Mouse (Mus musculus): Measurements from ENCODE around the gene Slc39a2.
"Not testable (repeated sequence)": the region's sequence is repeated elsewhere in the genome, so short reads cannot be mapped to it uniquely, and the experiment has no call there.

Slc39a2 gene

DNA sequence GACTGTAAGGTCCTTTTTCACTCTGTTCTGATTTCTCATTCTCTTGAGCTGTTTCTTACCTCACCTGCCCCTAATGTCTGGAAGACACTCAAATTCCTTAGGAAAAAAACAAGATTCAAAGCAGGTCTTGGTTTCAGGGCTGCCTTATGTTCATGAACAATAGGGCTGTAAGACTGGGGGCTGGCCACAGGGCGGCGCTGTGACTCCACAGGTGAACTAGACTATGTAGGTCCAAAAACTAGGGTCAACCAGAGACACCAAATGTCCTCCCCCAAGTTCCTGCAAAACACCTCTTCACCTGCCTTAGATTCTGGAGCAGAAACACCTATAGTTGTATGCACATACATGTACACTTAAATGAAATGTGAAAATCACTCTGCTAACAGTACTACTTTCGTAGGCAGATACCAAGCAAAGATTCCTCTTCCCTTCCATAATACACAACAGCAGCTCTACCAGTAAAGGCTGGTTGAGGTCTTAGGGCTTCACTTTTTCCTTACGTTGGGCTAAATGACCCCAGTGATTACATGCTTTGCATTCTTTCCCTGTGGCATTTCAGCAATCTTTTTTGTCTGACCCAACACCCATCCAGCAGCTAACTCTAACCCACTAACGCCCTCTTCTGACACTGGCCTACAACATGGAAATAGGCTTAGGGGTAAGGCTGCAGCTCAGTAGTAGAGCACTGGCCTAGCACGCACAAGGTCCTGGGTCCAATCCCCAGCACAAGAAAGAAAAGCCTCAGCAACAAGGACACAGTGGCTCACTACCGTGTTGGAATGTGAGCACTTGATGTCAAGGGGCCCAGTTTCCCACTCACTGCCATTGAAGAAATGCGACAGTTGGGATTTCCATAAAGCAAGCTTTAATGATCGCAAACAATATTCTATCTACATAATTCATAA, 10.4 kb downstream of the Slc39a2 start:
- peak; percentile 73 for DNase-seq

DNA sequence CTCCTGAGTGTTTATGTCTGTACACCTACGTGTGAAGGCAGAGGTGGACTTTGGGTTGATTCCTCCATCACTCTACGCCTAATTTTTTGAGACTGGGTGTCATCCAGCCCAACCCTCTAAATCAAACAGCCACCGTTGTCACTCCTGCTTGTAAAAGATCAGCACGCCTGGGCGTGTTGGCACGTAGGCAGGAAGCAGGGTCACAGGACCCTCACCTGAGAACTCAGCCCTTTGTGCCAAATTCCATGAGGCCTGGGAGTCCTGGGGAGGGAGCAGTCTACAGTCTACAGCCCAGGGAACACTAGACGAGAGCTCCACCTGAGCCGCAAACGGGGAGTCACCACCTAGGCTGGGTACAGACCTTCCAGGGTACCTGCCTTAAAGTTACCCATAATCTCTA, 11.1 kb downstream of the Slc39a2 start:
- no peak for DNase-seq

DNA sequence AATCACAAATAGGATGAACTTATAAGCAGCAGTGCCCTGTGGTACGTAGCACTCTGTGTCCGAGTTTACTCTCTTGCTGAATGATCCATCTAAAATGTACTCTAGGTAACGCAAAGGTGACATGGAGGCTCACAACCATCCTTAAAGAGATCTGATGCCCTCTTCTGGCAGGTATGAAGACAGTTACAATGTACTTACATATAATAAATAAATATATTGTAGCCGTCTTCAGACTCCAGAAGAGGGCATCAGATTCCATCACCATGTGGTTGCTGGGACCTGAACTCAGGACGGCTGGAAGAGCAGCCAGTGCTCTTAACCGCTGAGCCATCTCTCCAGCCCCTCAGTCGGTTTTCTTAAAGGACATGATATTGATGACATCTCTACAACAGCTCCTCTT, 12.0 kb downstream of the Slc39a2 start:
- DNase-seq, result no peak

DNA sequence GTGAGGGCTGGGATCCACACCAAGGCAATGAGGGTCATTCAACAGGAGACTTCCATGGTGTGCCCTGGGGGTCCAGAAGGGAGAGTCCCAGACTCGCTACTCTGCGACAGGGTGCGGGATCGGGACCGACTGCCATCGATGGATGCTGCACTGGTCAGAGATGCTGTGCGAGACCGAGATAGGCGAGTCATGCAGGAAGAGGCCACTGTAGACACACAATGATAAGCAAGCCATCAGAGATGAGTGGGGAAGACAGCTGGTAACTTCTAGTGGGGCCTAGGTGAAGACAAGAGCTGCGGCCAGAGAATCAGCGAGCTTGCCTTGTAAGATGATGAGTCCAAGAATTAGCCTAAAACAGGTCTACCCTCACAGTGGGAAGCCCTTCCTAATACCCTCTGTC, 13.4 kb downstream of the Slc39a2 start:
- no peak for DNase-seq

DNA sequence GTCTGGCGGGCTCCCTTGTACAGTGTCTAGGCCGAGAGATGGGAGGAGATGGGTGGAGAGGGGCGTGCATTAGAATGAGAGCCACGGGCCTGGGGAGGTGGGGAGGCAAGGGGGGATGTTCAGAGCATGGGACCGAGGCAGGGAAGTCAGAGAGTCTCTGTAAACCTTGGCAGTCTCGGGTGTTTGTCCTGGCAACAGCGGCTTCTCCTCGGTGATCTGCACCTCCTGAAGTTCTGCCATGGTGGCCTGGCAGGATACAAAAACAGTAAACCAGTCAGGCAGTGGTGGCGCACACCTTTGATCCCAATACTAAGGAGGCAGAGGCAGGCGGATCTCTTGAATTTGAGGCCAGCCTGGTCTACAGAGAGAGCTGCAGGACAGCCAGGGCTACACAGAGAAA, 18.6 kb downstream of the Slc39a2 start:
- no peak for DNase-seq

DNA sequence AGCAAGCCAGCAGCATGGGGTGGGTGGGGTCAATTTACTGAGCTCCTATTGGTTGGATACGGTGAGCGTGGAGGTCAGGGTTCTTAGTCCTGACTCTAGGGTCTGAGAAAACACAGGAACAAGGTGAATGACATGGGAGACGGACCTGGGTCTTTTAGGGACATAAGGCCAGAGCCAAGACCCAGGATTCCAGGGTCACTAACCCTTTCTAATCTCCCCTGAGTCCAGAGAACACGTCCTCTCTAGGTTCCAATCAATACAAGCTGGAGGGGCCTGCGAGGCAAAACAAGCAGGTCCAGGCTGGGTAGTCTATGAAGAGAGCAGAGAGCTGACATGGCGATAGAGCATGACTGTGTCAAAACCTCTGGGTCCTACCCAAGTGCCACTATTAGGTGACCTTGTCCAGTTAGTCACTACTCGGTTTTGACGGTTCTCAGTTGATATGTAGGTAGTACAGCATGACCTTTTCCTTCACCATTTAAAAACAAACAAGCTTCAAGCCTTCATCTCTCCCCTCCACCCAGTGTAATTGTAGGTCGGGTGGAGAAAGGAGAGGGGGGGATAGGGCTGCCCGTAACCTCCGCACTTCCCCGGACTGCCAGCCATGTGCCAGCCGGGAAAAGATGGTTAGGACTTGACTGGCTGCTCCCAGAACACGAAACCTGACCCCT, 19.8 kb downstream of the Slc39a2 start:
- DNase-seq, result peak; percentile 24

DNA sequence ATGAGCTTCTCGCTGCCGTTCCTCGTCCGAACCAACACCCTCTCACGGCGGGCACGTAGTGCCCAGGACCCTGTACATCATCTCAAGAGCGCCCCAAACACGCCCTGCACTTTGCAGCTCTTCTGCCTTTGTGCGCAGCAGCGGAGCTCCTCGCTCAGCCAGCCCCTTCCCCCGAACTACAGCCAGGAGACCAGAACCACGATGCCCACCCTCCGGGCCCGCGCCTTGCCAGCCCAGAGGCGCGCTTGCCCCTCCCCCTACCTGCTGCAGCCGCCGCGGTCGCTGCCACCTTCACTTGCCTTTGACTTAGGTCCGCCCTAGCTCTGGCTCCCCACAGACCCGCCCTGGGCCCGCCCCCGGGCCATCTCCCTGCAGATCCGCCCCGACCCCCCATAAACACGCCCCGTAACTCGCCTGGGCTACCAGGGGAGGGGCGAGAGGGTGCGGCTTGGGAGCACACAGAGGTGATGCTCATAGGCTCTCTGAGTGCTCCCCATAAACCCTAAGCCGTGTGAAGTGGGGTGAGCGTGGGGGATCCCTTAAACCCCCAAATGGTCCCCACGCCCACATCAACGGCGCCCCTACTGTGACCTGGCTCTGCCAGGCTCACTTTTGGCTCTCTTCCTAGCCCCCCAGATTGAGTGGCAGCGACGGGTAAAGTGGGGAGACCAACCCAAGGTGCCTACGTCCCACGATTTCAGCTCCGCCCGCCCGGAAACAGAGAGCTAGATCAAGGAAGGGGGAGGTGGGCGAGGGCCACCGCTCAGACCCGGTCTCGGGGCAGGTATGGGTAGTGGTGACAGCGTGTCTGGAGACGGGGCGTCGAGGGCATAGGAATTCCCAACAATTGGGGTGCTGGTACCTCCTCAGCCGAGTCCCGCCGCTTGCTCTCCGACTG, 20.6 kb downstream of the Slc39a2 start:
- peak; percentile 90 for DNase-seq

DNA sequence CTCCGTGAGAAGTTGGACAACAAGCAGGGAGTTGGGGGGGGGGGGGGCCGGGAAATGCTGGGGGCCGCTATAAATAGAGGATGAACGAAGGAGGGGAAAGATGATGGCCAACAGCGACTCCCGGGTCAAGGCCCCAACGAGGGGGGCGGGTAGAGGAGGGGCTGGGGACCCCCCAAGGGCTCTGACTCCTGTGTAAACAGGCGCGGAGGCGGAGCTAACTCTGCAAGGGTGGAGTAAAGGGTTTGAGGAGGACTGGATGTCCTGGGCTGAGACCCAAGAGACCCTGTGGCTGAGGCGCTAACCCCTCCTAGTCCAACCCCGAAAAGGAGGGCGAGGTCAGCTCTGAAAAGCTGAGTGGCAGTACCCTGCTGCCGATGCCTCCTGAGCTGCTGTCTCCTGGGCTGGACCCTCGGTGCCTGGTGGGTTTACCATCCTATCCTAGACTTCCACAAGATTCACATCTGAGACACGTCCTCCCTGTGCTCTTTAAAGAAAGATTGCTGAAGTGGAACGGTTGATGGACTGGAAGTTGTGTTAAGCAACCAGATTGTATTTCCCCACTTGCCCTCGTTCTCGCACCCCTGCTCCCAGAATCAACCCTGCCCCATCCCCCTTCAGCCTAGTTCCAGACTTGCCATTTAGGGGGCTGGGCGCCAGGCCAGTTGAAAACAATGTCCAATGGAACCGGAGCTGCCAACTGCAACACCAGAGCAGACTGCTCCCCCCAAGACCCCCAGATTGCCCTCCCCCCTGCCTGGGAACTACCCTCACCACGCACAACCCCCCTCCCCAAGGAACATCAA, 21.5 kb downstream of the Slc39a2 start, which contains the start of gene Ndrg2:
Ndrg2 (minus strand) TSS at position 199 of the 803 bp plus-strand sequence.
- DNase-seq, result peak; percentile 88

DNA sequence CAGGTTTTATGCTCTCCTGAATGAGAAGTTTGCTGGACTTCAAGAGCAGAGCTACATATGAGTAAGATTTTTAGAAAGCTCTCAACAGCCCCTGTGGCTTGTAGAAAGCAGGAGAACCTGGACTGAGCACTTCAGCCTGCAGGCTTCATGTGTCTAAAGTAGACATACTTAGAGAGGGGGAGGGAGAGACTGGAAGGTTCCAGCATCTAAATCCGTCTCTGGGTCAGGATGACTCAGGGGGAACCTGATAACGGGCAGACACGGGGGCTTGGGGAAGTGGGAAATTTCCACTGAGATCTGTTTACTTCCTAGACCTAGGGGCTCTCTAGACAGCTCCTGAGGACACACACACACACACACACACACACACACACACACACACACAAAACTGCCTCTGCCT, 22.3 kb downstream of the Slc39a2 start:
- no peak for DNase-seq

DNA sequence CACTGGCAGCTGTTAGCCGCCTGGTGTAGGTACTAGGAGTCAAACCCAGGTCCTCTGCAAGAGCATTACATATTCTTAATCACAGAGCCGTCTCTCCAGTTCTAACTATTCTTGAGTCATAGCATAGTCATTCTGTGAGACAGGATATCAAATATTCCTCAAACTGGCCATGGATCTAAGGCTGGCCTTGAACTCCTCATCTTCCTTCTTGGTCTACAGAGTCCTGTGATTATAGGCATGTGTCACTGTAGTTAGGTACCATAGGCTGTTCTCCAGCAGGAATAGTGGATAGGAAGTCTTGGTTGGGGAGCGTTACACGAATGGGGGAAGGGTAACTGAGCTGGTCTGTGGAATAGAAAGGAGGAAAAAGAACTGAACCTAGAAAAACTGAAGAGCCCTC, 23.9 kb downstream of the Slc39a2 start:
- DNase-seq, result no peak

DNA sequence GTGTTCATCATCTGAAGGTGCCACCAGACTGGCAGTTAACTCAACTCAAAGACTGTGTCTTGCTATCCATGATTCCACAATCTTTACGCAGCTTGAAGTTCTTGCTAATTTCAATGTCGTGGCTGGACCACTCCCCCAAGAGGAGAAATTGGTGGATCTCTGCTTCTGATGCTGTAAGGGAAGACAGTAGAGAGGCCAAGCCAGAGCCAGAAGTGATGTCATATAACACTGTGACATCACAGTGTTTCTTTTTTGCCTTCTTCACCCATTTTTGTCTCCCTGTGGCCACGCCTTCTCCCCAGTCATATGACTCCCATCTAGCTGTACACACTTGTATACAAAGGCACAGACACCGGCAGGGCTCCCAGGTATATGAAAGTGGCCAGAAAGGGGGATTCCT, 25.4 kb downstream of the Slc39a2 start, which contains the start of gene Tppp2:
Tppp2 (plus strand) TSS at position 301 of the 400 bp plus-strand sequence.
- no peak for DNase-seq

DNA sequence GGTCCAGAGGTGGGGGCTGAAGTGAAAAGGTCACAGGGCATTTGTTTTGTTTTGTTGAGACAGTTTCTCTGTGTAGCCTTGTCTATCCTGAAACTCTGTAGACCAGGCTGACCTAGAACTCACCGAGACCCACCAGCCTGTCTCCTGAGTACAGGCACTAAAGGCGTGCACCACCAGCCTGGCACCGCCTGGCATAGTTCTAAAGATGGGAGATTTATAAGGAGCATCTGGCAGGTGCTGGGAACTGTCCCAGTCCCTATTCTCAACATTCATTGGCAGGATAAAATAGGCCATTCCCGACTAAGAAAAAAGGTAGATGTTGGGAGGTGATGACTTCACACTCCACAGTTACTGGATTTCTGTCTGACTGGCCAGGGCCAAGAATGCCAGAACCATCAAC, 26.3 kb downstream of the Slc39a2 start:
- no peak for DNase-seq

DNA sequence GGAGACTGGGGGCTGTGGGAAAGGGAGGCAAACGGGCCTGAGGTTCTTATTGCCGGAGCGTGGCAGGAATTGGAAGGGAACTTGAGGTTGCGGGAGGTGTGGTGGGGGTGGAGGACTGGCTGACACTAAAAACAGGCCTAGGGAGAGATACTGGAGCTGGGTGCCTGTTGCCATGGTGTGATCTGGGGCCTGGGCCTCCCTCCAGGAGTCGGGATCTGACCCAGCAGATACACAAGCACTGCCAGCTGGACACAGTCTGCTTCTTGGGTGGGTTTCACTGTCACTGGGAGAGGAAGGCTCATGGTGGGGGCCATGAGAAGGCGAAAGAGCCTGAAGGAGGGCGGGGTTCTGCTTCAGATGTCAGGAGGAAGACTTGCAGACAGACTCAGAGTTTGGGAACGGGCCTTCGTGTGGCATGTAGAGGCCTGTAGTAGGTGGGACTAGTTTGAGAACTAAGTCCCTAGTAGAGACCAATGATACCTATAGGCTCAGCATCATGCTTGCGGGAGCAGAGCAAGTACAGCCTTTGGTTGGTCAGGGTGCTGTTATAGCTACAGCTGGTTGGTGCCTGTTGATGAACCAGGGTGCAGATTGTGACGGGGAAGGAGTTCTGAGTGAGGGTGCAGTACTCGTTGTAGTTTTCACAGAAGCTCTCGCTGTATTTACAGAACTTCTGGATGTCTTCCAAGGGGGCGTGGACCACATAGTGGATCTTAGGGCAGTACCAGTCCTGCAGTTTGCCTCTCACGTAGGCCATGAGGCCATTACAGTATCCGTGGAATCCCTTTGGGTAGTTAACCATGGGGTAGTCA, 29.3 kb downstream of the Slc39a2 start:
- no peak for DNase-seq

DNA sequence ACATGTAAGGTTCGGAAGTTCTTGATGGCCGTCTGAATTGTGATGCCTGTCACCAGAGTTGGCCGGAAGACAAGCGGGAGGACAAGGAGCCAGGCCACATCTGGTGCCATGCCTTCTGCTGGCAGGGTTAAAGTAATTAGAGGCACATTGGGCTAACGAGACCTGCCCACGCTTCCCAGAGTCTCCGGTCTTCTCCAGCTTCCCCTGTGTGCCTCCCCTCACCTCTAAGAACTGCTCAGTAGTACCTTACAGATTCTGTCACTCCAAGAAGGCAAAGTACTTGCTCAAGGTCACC, 29.8 kb downstream of the Slc39a2 start, which contains the start of gene Rnase13:
Rnase13 (minus strand) TSS at position 203 of the 295 bp plus-strand sequence.
- DNase-seq, result no peak

DNA sequence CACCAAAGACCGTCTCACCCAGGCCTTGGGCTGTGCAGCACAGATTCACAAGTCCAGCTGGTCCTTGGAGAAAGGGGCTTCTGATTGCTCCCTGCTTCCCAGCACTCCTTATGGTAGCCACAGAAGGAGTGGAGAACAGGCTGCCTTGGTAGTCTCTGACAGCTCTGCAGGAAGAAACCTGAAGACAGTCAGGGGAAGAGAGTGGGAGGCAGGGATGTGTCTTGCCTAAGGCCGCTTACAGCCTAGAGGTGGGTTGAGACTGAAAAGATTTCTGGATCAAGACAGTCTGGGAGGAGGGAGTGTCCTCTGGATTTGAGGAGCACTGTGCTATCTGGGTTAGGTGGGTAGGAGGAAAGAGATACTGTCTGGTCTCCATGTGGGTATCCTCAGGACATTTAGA, 30.2 kb downstream of the Slc39a2 start:
- no peak for DNase-seq

DNA sequence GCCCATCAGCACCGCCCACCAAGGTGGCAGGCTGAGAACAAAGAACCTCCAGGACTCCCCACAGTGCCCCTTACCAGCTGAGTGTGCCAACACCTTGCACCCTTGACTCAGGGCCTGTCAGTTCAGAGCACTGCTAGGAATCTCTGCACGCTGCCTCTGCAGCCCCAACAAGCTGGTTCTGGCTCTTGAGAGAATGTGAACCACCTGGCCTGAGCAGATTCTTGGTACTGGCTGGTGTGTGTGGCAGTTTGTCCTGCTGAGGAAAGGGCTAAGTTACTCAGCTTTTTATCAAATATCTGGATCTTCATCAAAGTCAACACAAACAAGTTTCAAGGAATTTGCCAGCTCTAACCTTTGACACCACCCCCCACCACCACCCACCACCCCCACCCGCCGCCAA, 30.8 kb downstream of the Slc39a2 start:
- DNase-seq, result no peak

DNA sequence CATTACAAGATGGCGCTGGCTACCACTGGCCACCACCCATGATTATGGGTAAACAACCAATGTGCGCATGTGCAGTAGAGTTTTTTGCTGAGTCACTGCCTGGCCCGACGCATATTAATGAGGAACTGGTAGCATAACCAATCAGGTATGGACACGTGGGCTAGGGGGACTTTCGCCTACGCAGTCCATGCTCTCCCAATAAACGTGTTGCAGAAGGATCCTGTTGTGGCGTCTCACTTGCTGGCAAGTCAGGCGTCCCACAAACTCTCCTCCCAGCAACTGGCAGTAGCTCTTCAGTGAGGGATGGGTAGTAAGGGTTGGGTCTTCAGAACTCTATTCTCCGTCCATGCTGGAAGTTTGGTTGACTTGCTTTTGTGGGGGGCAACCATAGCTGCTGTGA, 34.2 kb downstream of the Slc39a2 start:
- DNase-seq, result not testable (repeated sequence)

DNA sequence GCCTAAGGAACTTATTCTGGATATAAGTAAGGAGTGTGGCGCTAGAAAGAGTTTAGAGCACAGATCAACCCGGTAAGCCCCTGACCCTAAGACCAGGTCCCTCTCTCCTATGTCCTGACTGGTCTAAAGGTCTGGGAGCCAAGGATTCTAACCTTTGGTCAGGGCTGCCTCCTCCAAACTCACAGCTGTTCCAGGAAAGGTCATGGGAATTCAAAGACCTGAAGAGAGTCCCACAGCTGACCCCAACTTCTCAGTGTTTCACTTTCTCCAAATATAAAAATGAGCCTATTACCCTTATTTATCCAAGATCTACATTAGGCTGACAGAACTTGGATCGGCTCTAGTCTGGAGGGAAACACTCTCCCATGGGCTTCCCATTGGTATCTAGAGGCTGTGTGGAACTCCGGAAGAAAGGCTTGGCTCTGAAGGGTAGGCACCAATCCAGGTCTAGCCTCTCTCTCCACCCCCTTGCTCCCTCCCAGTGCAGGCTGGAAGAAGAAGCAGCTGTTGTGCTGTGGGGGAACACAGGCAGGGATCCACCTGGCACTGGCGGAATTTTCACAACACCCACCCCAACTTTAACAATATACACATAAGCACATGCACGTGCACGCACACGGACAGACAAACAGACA, 36.7 kb downstream of the Slc39a2 start:
- peak; percentile 69 for DNase-seq

DNA sequence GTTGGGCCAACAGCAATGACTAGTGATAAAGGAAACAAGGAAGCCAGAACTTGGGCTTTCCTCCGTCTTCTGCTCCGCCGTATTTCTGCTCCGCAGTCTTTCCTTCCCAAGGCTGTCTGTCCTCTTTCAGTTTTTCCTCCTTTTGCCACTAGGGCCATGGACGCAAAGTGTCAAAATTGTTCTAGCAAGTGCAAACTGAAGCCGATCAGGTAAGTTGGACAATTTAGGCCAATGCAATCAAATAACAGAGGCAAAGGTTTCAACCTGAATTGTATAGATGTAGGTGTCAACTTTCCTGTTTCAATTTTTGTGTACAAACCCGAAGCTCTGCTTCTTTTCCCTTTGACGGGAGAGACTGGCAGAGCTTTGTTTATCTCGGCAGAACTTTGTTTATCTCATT, 37.3 kb downstream of the Slc39a2 start:
- DNase-seq, result no peak

DNA sequence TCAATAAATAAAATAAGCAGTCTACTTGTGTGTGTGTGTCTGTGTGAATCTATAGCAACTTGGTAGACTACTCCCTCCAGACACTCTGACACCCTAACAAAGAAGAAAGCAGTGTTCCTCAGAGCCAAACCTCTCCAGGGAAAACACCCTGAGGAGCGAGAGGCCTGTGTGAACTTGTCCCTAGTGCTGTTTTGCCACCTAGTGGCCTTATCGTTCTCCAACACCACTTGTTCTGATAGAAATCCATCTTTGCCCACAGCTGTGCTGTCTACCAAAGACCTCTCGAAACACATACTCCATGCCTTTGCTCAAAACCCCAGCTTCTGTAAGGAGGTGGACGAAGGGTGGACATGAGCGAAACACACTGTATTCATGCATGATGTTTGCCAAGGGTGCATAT, 38.1 kb downstream of the Slc39a2 start:
- peak; percentile 83 for DNase-seq
